Mouse (Mus musculus): ENCODE measurements around the gene Vrk3. TPM values are rescaled to one million over a fixed set of nuclear protein-coding genes. Genes with fewer than 3 reads are reported as not detected.
"Not testable (repeated sequence)": the region's sequence is repeated elsewhere in the genome, so short reads cannot be mapped to it uniquely, and the experiment has no call there.

Gene Vrk3
- polyA plus RNA-seq, 1 experiment from 2014 or later = 39.1 TPM

DNA sequence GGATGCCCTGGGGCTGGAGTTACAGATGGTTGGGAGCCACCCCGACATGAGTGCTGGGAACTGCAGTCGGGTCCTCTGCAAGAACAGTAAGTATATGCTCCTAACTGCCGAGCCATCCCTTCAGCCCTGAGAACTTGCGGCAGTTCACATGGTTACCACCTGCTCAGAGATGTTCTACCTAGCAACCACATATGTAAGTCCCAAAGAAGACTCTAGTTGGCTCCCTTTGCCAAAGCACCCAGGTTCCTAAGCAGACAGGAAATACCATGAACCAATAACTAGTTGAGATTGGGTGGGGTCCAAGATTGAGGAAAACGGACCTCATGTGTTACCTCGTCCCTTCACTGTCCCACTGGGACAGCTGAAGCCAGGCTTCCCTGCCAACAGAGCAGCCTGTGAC lies 21.9 kb upstream of the Vrk3 start:
- H3K9ac ChIP-seq = no peak overlapping the region
- ATAC-seq (ENCODE audit: low FRiP score) = no peak
- no peak overlapping the region for H3K27ac ChIP-seq
- no peak overlapping the region for H3K4me3 ChIP-seq (replicated peaks)
- H3K36me3 ChIP-seq (replicated peaks) = no peaks in the 10 kb centered on the region
- H3K27me3 ChIP-seq = no peaks in the 10 kb centered on the region
- H3K4me1 ChIP-seq = no peaks in the 10 kb centered on the region
- 0 out of 2 replicates have a peak, but pooled peaks cover 4% of the 10 kb centered on the region for H3K9me3 ChIP-seq
- WGBS = 75% methylated on average over 6 of the region's 6 CpGs
- no peak overlapping the region for H3K4me2 ChIP-seq

DNA sequence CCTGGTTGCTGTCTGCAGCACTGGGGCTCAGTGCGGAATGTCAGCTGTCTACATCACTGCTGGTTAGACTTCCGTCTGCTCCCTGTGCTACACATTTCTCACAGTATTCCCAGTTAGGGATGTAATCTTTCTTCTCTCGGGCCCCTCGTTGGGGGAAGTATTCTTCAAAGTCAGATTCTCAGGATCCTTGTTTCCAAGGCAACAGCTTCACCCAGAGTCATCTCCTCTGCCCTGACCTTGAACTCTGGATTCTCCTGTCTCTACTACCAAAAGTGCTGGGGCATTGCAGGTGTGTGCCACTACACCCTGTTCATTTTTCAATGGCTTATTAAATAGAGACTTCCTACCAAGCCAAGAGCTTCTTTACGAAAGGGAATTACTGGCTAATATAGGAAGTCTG lies 21.1 kb upstream of the Vrk3 start:
- 0 out of 2 replicates have a peak, but pooled peaks cover 4% of the 10 kb centered on the region for H3K9me3 ChIP-seq
- WGBS = 68% methylated on average over 5 of the region's 5 CpGs
- H3K9ac ChIP-seq = no peak overlapping the region
- no peak overlapping the region for H3K4me3 ChIP-seq (replicated peaks)
- no peaks in the 10 kb centered on the region for H3K36me3 ChIP-seq (replicated peaks)
- no peaks in the 10 kb centered on the region for H3K27me3 ChIP-seq
- no peaks in the 10 kb centered on the region for H3K4me1 ChIP-seq
- H3K4me2 ChIP-seq = no peak overlapping the region
- ATAC-seq (ENCODE audit: low FRiP score) = no peak
- H3K27ac ChIP-seq = no peak overlapping the region

DNA sequence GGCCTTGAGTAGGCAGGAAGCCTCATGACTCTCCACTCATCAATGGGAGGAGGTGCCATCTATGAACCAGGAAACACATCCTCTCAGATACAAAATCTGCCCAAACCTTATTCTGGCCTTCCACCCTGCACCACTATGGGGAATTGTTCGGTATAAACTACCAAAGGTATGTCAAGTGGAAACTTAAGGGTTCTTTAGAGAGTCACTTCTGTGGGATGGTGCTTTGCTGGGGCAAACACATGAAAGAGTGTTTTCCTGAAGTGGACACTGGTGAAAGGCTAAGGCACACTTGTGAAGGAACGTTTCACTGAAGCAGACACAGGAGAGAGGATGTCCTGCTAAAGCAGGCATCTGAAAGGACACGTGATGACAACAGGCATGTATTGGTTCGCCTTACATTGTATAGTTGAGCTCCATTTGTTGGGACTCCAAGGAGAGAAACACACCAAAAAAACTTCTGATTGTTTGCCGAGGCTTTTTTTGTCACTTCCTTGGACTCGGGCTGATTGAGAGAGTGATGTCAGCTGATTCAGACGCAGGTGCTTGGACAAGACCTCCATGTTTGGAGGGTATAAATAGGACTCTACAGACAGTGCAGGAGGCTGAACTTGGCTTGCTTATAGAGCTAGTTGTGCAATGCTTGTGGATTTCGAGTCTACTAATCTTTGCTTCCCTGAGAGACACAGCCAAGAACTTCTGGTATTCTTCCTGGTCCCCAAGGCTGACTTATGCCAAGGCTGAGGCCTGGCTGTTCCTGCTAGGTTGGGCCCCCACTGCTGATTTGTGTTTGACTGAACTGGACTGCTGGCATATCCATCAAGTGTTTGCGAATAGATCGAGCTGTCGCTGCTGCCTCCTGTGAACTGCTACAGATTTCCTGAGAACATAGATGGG lies 19.9 kb upstream of the Vrk3 start:
- H3K4me3 ChIP-seq (replicated peaks) = no peak overlapping the region
- H3K9ac ChIP-seq = no peak overlapping the region
- H3K4me1 ChIP-seq = no peaks in the 10 kb centered on the region
- no peak overlapping the region for H3K4me2 ChIP-seq
- H3K36me3 ChIP-seq (replicated peaks) = peaks cover 6% of the 10 kb centered on the region; the same call in 1 of the 2 replicates
- H3K27me3 ChIP-seq = no peaks in the 10 kb centered on the region
- no peak overlapping the region for H3K27ac ChIP-seq
- ATAC-seq (ENCODE audit: low FRiP score) = no peak
- H3K9me3 ChIP-seq = 0 out of 2 replicates have a peak, but pooled peaks cover 4% of the 10 kb centered on the region
- 87% methylated on average over 11 of the region's 11 CpGs for WGBS

DNA sequence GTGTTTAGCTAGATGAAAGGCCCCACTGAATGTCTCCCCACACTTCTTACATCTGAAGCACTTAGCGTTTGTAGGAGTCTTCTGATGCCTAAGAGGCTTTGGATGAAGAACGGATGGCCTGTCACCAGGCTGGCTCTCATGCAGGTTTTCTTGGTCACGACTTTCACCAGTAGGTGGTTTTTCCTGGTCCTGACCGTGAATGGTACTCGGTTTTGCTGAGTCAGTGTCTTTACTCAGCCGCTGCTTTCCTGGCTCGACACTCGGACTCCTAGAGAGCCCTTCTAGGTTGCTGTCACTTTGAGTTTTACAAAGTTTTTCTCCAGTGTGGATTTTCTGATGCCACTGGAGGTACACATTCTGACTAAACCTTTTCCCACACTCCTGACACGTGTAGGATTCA lies 14.5 kb upstream of the Vrk3 start:
- Histone ChIP-seq H3K9me3 (no peaks in the 10 kb centered on the region), H3K27me3 (no peaks in the 10 kb centered on the region), H3K36me3 (replicated peaks) (peaks cover 26% of the 10 kb centered on the region), H3K4me2 (no peak overlapping the region), H3K27ac (no peak overlapping the region), H3K9ac (no peak overlapping the region), H3K4me3 (replicated peaks) (no peak overlapping the region), H3K4me1 (no peaks in the 10 kb centered on the region)
- no peak for ATAC-seq (ENCODE audit: low FRiP score)
- WGBS = 88% methylated on average over 9 of the region's 9 CpGs

DNA sequence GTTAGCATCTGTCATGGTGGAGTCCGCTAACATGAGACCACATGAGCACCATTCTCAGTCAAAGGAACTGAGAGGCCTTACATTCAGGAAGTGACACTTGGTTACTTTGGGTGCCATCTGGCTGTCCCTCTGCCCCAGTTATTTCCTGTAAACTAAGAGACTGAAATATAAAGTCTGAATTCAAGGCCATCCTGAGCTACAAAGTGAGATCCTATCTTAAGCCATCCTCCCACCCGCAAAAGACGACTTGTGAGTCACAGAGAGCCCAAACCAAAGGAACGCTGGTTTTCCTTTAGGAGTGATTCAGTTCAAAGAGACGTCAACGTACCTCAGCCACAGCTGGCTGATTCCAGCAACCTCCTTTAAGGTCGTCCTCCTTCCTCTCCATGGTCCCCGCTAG lies 6.9 kb upstream of the Vrk3 start:
- no peak overlapping the region for H3K4me2 ChIP-seq

DNA sequence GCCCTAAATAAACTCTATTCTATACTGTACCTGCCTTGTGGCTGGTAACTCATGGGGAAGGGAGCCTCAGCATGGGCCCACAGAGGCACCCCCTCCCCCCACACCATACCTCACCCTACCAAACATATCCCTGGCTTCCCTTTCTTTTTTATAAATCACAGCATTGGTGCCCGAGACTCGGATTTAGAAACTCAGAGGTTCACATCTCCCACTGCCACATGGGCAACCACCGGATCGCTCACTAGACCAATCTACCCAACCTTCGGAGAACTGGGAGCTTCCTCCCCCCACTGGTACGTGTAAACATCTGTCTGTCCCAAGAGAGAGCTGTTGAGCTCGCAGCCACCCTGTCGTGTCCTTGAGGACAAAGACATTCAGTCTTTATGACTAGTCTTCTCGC lies 3.9 kb upstream of the Vrk3 start:
- no peaks in the 10 kb centered on the region for H3K27me3 ChIP-seq
- no peaks in the 10 kb centered on the region for H3K36me3 ChIP-seq (replicated peaks)
- H3K4me1 ChIP-seq = peaks cover 25% of the 10 kb centered on the region
- H3K9ac ChIP-seq = 0 out of 2 replicates have a peak overlapping the region, but pooled peaks have one; percentile 70
- H3K4me3 ChIP-seq (replicated peaks) = peak overlapping the region; percentile 47; the same call in 1 of the 2 replicates
- H3K4me2 ChIP-seq = peak overlapping the region; percentile 74
- no peaks in the 10 kb centered on the region for H3K9me3 ChIP-seq
- no peak overlapping the region for H3K27ac ChIP-seq
- ATAC-seq (ENCODE audit: low FRiP score) = no peak
- 25% methylated on average over 9 of the region's 9 CpGs for WGBS

More for the DNA sequence above, 6.9 kb upstream of the Vrk3 start:
- no peak for ATAC-seq (ENCODE audit: low FRiP score)
- 0 out of 2 replicates have a peak, but pooled peaks cover 6% of the 10 kb centered on the region for H3K36me3 ChIP-seq (replicated peaks)
- no peak overlapping the region for H3K4me3 ChIP-seq (replicated peaks)
- H3K27ac ChIP-seq = no peak overlapping the region
- 91% methylated on average over 8 of the region's 8 CpGs for WGBS
- no peak overlapping the region for H3K9ac ChIP-seq
- no peaks in the 10 kb centered on the region for H3K27me3 ChIP-seq
- H3K4me1 ChIP-seq = peaks cover 9% of the 10 kb centered on the region
- no peaks in the 10 kb centered on the region for H3K9me3 ChIP-seq

DNA sequence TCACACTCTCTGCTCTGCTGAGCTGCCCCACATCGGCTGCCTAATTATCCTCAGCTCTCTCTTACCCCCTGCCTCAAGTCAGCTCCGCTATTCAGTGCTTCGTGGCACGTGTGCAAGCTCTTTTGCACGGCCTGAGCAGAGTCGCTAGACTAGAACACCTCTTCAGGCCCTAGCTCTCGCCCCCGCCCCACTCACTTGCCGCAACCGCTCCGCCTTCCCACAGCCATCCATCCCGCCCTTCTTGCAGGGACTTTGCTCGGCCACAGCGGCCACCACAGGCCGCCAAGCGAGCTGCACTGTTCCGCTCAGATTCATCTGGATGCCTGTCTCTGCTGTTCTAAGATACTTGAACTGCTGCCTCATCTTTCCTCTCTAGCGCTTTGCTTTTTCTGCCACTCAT lies 3.1 kb upstream of the Vrk3 start:
- Histone ChIP-seq H3K4me2 (peak overlapping the region; percentile 74), H3K36me3 (replicated peaks) (no peaks in the 10 kb centered on the region), H3K4me1 (peaks cover 28% of the 10 kb centered on the region), H3K27me3 (no peaks in the 10 kb centered on the region), H3K9ac (peak overlapping the region; percentile 70), H3K4me3 (replicated peaks) (peak overlapping the region; percentile 47), H3K9me3 (no peaks in the 10 kb centered on the region), H3K27ac (peak overlapping the region; percentile 63)
- under 1% methylated on average over 18 of the region's 18 CpGs for WGBS
- ATAC-seq (ENCODE audit: low FRiP score) = peak; percentile 60

DNA sequence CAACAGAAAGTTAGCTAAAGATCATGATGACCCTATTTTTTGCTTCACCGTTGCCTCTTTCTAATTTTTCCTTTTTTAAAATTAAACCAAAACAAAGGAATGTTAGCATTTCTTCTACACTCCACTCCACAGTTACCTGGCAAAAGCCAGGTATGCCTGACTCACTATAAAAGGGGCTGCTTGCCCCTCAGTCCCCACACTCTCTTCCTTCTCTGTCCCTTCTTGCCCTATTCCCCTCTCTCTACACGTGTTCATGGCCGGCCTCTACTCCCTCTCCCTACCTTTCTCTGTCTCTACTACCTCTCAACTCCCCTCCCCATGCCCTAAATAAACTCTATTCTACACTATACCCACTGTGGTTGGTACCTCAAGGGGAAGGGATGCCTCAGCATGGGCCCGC lies 1.1 kb upstream of the Vrk3 start:
- Histone ChIP-seq H3K9me3 (no peaks in the 10 kb centered on the region), H3K27ac (no peak overlapping the region), H3K9ac (no peak overlapping the region), H3K4me2 (peak overlapping the region; percentile 69), H3K4me1 (peaks cover 28% of the 10 kb centered on the region), H3K4me3 (replicated peaks) (no peak overlapping the region), H3K27me3 (no peaks in the 10 kb centered on the region), H3K36me3 (replicated peaks) (peaks cover under 1% of the 10 kb centered on the region; the same call in 1 of the 2 replicates)
- WGBS = 75% methylated on average over 4 of the region's 4 CpGs
- no peak for ATAC-seq (ENCODE audit: low FRiP score)

DNA sequence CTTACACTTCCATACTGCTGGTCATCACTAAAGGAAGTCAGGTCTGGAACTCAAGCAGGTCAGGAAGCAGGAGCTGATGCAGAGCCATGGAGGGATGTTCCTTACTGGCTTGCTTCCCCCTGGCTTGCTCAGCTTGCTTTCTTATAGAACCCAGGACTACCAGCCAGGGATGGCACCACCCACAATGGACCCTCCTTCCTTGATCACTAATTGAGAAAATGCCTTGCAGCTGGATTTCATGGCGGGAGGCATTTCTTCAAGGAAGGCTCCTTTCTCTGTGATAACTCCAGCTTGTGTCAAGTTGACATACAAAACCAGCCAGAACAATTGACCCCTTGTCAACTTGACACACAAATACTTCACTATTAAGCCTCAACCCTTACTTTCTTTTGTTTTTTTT lies 2.7 kb downstream of the Vrk3 start, which contains the start of gene Zfp473:
Gene Zfp473 (minus strand): TSS at position 101 of the 400 bp plus-strand sequence.
- peaks cover 35% of the 10 kb centered on the region for H3K36me3 ChIP-seq (replicated peaks)
- H3K4me2 ChIP-seq; H3K27me3 ChIP-seq; H3K4me3 ChIP-seq (replicated peaks); H3K9me3 ChIP-seq; H3K27ac ChIP-seq; H3K9ac ChIP-seq; ATAC-seq (ENCODE audit: low FRiP score): not testable (repeated sequence)
- WGBS = 82% methylated on average over 1 of the region's 1 CpGs
- H3K4me1 ChIP-seq = peaks cover 19% of the 10 kb centered on the region

DNA sequence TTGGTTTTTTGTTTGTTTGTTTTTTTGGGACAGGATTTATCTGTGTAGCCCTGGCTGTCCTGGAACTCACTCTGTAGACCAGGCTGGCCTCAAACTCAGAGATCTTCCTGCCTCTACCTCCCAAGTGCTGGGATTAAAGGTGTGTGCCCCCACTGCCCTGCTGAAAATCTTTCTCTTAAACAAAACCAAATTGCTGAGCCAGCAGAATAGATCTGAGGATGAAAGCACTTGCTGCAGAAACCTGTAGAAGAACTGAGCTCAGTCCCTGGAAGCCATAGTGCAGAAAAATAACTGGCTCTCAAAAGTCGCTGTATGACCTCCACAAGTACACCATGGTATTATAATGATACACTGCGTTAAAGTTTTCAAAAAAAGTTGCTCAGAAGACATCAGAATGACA lies 9.0 kb downstream of the Vrk3 start:
- Histone ChIP-seq H3K9ac (no peak overlapping the region), H3K9me3 (no peaks in the 10 kb centered on the region), H3K4me3 (replicated peaks) (no peak overlapping the region), H3K27ac (no peak overlapping the region), H3K36me3 (replicated peaks) (peaks cover 84% of the 10 kb centered on the region), H3K4me1 (no peaks in the 10 kb centered on the region), H3K27me3 (no peaks in the 10 kb centered on the region), H3K4me2 (no peak overlapping the region)
- 91% methylated on average over 2 of the region's 2 CpGs for WGBS
- ATAC-seq (ENCODE audit: low FRiP score) = no peak

DNA sequence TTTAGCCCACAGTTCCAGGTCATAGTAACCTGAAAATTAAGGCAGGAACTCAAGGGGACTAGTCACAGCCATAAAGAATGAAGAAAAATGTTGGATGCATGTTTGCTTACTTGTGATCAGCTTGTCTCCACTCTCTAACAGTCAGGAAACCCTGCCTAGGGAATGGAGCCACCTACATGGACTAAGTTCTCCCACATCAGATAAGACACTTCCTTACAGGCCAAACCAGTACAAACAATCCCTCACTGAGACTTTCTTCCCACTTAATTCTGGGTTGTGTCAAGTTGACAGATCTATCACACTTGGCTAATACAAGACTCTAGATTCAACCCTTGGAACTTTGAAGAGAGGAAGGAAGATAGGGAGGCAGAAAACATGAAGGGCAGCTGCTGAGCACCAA lies 12.2 kb downstream of the Vrk3 start:
- Histone ChIP-seq H3K4me2 (no peak overlapping the region), H3K27ac (no peak overlapping the region), H3K9ac (no peak overlapping the region), H3K4me1 (no peaks in the 10 kb centered on the region), H3K4me3 (replicated peaks) (no peak overlapping the region), H3K36me3 (replicated peaks) (peaks cover 74% of the 10 kb centered on the region), H3K27me3 (no peaks in the 10 kb centered on the region), H3K9me3 (no peaks in the 10 kb centered on the region)
- ATAC-seq (ENCODE audit: low FRiP score) = no peak

DNA sequence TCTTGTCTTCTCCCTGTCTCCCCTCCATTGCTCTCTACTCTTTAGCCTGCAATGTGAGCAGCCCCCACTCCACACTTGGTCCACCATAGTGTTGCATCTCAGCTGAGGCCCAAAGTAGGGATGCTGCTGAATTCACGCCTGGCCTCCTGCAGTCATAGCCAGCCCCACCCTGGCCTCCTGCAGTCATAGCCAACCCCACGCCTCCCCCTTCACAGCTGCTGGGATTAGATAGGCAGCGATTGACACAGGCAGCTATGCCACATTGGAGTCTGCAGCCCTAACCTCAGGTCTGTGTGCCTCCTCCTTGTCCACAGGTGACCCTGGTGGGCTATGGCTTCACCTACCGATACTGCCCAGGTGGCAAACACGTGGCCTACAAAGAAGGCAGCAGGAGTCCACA lies 19.9 kb downstream of the Vrk3 start:
- H3K27me3 ChIP-seq = no peaks in the 10 kb centered on the region
- WGBS = 85% methylated on average over 5 of the region's 5 CpGs
- H3K9ac ChIP-seq = no peak overlapping the region
- no peaks in the 10 kb centered on the region for H3K9me3 ChIP-seq
- no peaks in the 10 kb centered on the region for H3K4me1 ChIP-seq
- H3K4me2 ChIP-seq = no peak overlapping the region
- no peak overlapping the region for H3K4me3 ChIP-seq (replicated peaks)
- H3K27ac ChIP-seq = no peak overlapping the region
- no peak for ATAC-seq (ENCODE audit: low FRiP score)
- H3K36me3 ChIP-seq (replicated peaks) = peaks cover 76% of the 10 kb centered on the region
